Mouse (Mus musculus) liver, embryonic 12.5 days (tissue): ENCODE data around the gene Adat1. TPM values are rescaled to one million over a fixed set of nuclear protein-coding genes. Genes with fewer than 3 reads are reported as not detected.

Experiments
- ATAC-seq: fragments of 200-750 bp; cut with Nextera tagmentation; 2 replicates; pipeline ENCODE4 v1.8.0; 2017; ENCODE audit warnings: moderate number of reproducible peaks, mild to moderate bottlenecking, moderate library complexity
- H3K27ac ChIP-seq: fragments of 300-500 bp; sonication (generic); 2 replicates; pipeline ENCODE4 v1.5.1; 2016; ENCODE audit warnings: mild to moderate bottlenecking
- H3K27me3 ChIP-seq: fragments of 300-500 bp; sonication (generic); replicated peaks from 2 replicates; pipeline ENCODE4 v1.6.1; 2016; ENCODE audit warnings: mild to moderate bottlenecking, moderate library complexity
- H3K36me3 ChIP-seq: fragments of 300-500 bp; sonication (generic); 2 replicates; pipeline ENCODE4 v1.6.1; 2016; ENCODE audit warnings: mild to moderate bottlenecking, moderate library complexity
- H3K4me1 ChIP-seq: fragments of 300-500 bp; sonication (generic); 2 replicates; pipeline ENCODE4 v1.6.1; 2016
- H3K4me2 ChIP-seq: fragments of 300-500 bp; sonication (generic); 2 replicates; pipeline ENCODE4 v1.6.1; 2016; ENCODE audit warnings: mild to moderate bottlenecking, moderate library complexity
- H3K4me3 ChIP-seq: fragments of 300-500 bp; sonication (generic); 2 replicates; pipeline ENCODE4 v1.5.1; 2016; ENCODE audit warnings: mild to moderate bottlenecking, moderate library complexity
- H3K9ac ChIP-seq: fragments of 300-500 bp; sonication (generic); 2 replicates; pipeline ENCODE4 v1.6.1; 2016; ENCODE audit warnings: mild to moderate bottlenecking, moderate library complexity
- H3K9me3 ChIP-seq: fragments of 300-500 bp; sonication (generic); replicated peaks from 2 replicates; pipeline ENCODE4 v1.6.1; 2016; ENCODE audit warnings: mild to moderate bottlenecking, moderate library complexity
- WGBS: fragments of 180-500 bp; shearing (Covaris S2); methylation state at CpG from one replicate; pipeline ENCODE4 v1.1.7; 2016; ENCODE audit not compliant: insufficient replicate concordance; 5-methylcytosine and 5-hydroxymethylcytosine counted together
- polyA plus RNA-seq: library from polyadenylated mRNA; unstranded; fragments of >200 nt; fragmentation: Nextera tagmentation; extraction: Ambion mirVana; gene quantifications from 2 replicates; pipeline ENCODE4 v1.2.1, GENCODE M21; 2016

Gene Adat1
- polyA plus RNA-seq, 1 experiment from 2014 or later: 6.9 TPM

- 1% methylated on average over 53 of the region's 53 CpGs for WGBS
- ATAC-seq: peak; percentile 92
- Histone ChIP-seq H3K27ac (peak within 1 kb of the TSS; percentile 82), H3K4me1 (peaks cover 58% of the 10 kb centered on the region), H3K4me2 (peak within 1 kb of the TSS; percentile 97), H3K27me3 (no peaks in the 10 kb centered on the region), H3K9ac (peak within 1 kb of the TSS; percentile 73), H3K9me3 (no peaks in the 10 kb centered on the region), H3K36me3 (no peaks in the 10 kb centered on the region), H3K4me3 (peak within 1 kb of the TSS; percentile 73)
Measured at GRCm38 (mm10) chr8:111933348-111934076, 58.6 kb downstream of the Adat1 start, which contains the start of gene Tmem231. Tmem231 (minus strand) TSS chr8:111933881.

- WGBS: 35% methylated on average over 19 of the region's 19 CpGs
- H3K9ac ChIP-seq: peak overlapping the region; percentile 73
- peak; percentile 51 for ATAC-seq
- H3K9me3 ChIP-seq: no peaks in the 10 kb centered on the region
- peak overlapping the region; percentile 97 for H3K4me2 ChIP-seq
- peak overlapping the region; percentile 73 for H3K4me3 ChIP-seq
- H3K27ac ChIP-seq: peak overlapping the region; percentile 82
- no peaks in the 10 kb centered on the region for H3K36me3 ChIP-seq
- H3K27me3 ChIP-seq: no peaks in the 10 kb centered on the region
- H3K4me1 ChIP-seq: peaks cover 63% of the 10 kb centered on the region
Measured at GRCm38 (mm10) chr8:111932580-111933336, 59.3 kb downstream of the Adat1 start.

GRCm38 (mm10) chr8:111931721-111932120 lies 60.4 kb downstream of the Adat1 start:
- ATAC-seq: no peak
- WGBS: 82% methylated on average over 16 of the region's 16 CpGs
- H3K4me2 ChIP-seq: no peak overlapping the region

GRCm38 (mm10) chr8:111929648-111930344 lies 62.3 kb downstream of the Adat1 start:
- peaks cover 79% of the 10 kb centered on the region for H3K4me1 ChIP-seq
- H3K9ac ChIP-seq: peak overlapping the region; percentile 68
- 18% methylated on average over 8 of the region's 8 CpGs for WGBS
- peak overlapping the region; percentile 97 for H3K27ac ChIP-seq
- peak overlapping the region; percentile 31 for H3K4me3 ChIP-seq
- peak overlapping the region; percentile 65 for H3K4me2 ChIP-seq
- H3K27me3 ChIP-seq: no peaks in the 10 kb centered on the region
- ATAC-seq: peak; percentile 89
- no peaks in the 10 kb centered on the region for H3K36me3 ChIP-seq
- no peaks in the 10 kb centered on the region for H3K9me3 ChIP-seq

More at GRCm38 (mm10) chr8:111931721-111932120, 60.4 kb downstream of the Adat1 start:
- no peak overlapping the region for H3K9ac ChIP-seq
- H3K27ac ChIP-seq: no peak overlapping the region
- no peaks in the 10 kb centered on the region for H3K27me3 ChIP-seq
- H3K4me3 ChIP-seq: no peak overlapping the region
- no peaks in the 10 kb centered on the region for H3K9me3 ChIP-seq
- no peaks in the 10 kb centered on the region for H3K36me3 ChIP-seq
- peaks cover 69% of the 10 kb centered on the region for H3K4me1 ChIP-seq

GRCm38 (mm10) chr8:111924976-111925375 lies 67.1 kb downstream of the Adat1 start:
- Histone ChIP-seq H3K36me3 (no peaks in the 10 kb centered on the region), H3K9ac (no peak overlapping the region), H3K9me3 (no peaks in the 10 kb centered on the region), H3K4me1 (peaks cover 50% of the 10 kb centered on the region), H3K4me3 (no peak overlapping the region), H3K27ac (peak overlapping the region; percentile 69), H3K4me2 (peak overlapping the region; percentile 12; the same call in 1 of the 2 replicates), H3K27me3 (no peaks in the 10 kb centered on the region)
- 0 out of 2 replicates have a peak, but pooled peaks have one; percentile 9 for ATAC-seq
- 22% methylated on average over 7 of the region's 7 CpGs for WGBS

GRCm38 (mm10) chr8:111923383-111923804 lies 68.7 kb downstream of the Adat1 start:
- Histone ChIP-seq H3K36me3 (no peaks in the 10 kb centered on the region), H3K9ac (no peak overlapping the region), H3K9me3 (no peaks in the 10 kb centered on the region), H3K27me3 (no peaks in the 10 kb centered on the region), H3K27ac (no peak overlapping the region), H3K4me1 (peaks cover 34% of the 10 kb centered on the region), H3K4me3 (no peak overlapping the region), H3K4me2 (no peak overlapping the region)
- peak; percentile 43; the same call in 1 of the 2 replicates for ATAC-seq
- 25% methylated on average over 10 of the region's 10 CpGs for WGBS

GRCm38 (mm10) chr8:111920971-111921370 lies 71.1 kb downstream of the Adat1 start:
- Histone ChIP-seq H3K4me3 (no peak overlapping the region), H3K4me1 (peaks cover 23% of the 10 kb centered on the region), H3K27ac (no peak overlapping the region), H3K27me3 (peaks cover 4% of the 10 kb centered on the region; the same call in 1 of the 2 replicates), H3K36me3 (no peaks in the 10 kb centered on the region), H3K9me3 (no peaks in the 10 kb centered on the region), H3K4me2 (no peak overlapping the region), H3K9ac (no peak overlapping the region)
- 45% methylated on average over 4 of the region's 4 CpGs for WGBS
- ATAC-seq: no peak

- 66% methylated on average over 2 of the region's 2 CpGs for WGBS
- H3K4me1 ChIP-seq: peaks cover 12% of the 10 kb centered on the region
- H3K9me3 ChIP-seq: no peaks in the 10 kb centered on the region
- H3K27me3 ChIP-seq: peaks cover 10% of the 10 kb centered on the region; the same call in 1 of the 2 replicates
- ATAC-seq: no peak
- no peak overlapping the region for H3K9ac ChIP-seq
- no peak overlapping the region for H3K4me2 ChIP-seq
- no peak overlapping the region for H3K27ac ChIP-seq
- no peak overlapping the region for H3K4me3 ChIP-seq
- no peaks in the 10 kb centered on the region for H3K36me3 ChIP-seq
Measured at GRCm38 (mm10) chr8:111919663-111920062, 72.4 kb downstream of the Adat1 start.

Other genes starting within 250 kb of the Adat1 start
- 9.5 and 10.3 TPM in 2 replicates for gene Bcar1, start 248.5 kb downstream of the Adat1 start, polyA plus RNA-seq
- 128 and 132 TPM in 2 replicates for gene Cfdp1, start 138.0 kb downstream of the Adat1 start, polyA plus RNA-seq
- 5.6 and 6.0 TPM in 2 replicates for gene Tmem170, start 115.6 kb downstream of the Adat1 start, polyA plus RNA-seq
- 0.05 TPM in 1 of 2 replicates, not detected in the other for gene Chst5, start 81.9 kb downstream of the Adat1 start, polyA plus RNA-seq
- gene Tmem231, start 58.4 kb downstream of the Adat1 start, polyA plus RNA-seq: 3.0 and 3.6 TPM in 2 replicates
- 147 and 157 TPM in 2 replicates for gene Gabarapl2, start 51.6 kb downstream of the Adat1 start, polyA plus RNA-seq
- gene Kars, start 19.0 kb upstream of the Adat1 start, polyA plus RNA-seq: 162 and 163 TPM in 2 replicates
- 9.8 and 10.8 TPM in 2 replicates for gene Terf2ip, start 19.1 kb upstream of the Adat1 start, polyA plus RNA-seq
- gene Gm6793, start 22.7 kb upstream of the Adat1 start, polyA plus RNA-seq: not detected in 2 replicates